In the genomic region with DNA sequence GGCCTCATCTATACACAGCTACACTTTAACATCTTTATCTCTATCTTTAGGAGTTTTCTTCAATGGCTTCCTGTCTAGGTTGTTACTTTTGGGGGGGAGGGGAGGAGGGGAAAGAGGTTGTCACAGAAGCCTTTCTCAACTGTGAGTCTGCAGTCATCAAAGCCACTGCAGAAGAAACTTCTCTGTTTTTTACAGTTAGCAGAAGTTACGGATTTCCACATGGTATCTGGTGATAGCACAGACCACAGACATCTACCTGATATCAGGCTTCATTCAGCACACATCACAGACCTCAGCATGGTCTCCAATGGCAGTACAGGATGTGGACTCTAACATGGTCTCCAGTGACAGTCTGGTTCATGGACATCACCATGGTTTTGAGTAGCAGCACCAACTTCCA, we compare ENCODE assay signal across 23 mouse cellular contexts.
DNase-seq lines count a peak whose midpoint lies in the region; ATAC-seq and TF ChIP-seq lines count a peak whose summit lies in the region.
"Had no signal": no experiment of that assay in that cellular context is flagged by ENCODE, and none has a peak within 500 bp of the region (broad histone marks: within the 10 kb centered on the region; RNA-seq: fewer than 3 reads in every experiment).

No protein-coding gene starts in this region.

- DNase-seq in MEL (ENCODE audit: low read depth, low spot score) (peak; percentile 89), MEL-GATA-1-ER (ENCODE audit: extremely low read depth, low read depth) (peak; percentile 26)
- no peak for DNase-seq in left cerebral cortex, postnatal 4 days
- DNase-seq in thymus, adult 2 months = no peak
- DNase-seq: adrenal gland, adult 2 months; adrenal gland, adult 8-10 months; adrenal gland, postnatal 10 days; adrenal gland, postnatal 14 days; adrenal gland, postnatal 25 days; adrenal gland, postnatal 36 days; B cell, adult 2 months; cerebellum, adult 11 months; cerebellum, adult 11-12 months; cerebellum, adult 18-20 months; cerebellum, adult 2 months; cerebellum, adult 8-10 months had no signal

- TF ChIP-seq RAD21 in MEL (IDR thresholded peaks at IDR 0.05; ENCODE audit: low read depth, low read length) = no peak

- H3K9me3 ChIP-seq in megakaryocyte, embryonic 14.5 days = peaks cover 6% of the 10 kb centered on the region; the same call in 1 of the 2 replicates
- no peaks in the 10 kb centered on the region for H3K9me3 ChIP-seq in MEL (replicated peaks; ENCODE audit: insufficient read depth, low read length)
- H3K9me3 ChIP-seq: G1E had no signal

- no peaks in the 10 kb centered on the region for H3K36me3 ChIP-seq in megakaryocyte, embryonic 14.5 days (replicated peaks; ENCODE audit: low read length)
- peaks cover 0 to 16% of the 10 kb centered on the region in 2 experiments; a peak in 2 of 4 replicates for H3K36me3 ChIP-seq in MEL (ENCODE audit: control insufficient read depth in 1 of 2, insufficient read depth in 2 of 2, low read length in 2 of 2)
- no peaks in the 10 kb centered on the region for H3K36me3 ChIP-seq in thymus, adult 2 months (ENCODE audit: control insufficient read depth, insufficient read depth, low read length)
- H3K36me3 ChIP-seq: G1E had no signal

- H3K4me1 ChIP-seq in megakaryocyte, embryonic 14.5 days = no peaks in the 10 kb centered on the region
- peaks cover 5 to 11% of the 10 kb centered on the region in 2 experiments for H3K4me1 ChIP-seq in MEL (ENCODE audit: control insufficient read depth in 1 of 2, insufficient read depth in 2 of 2, low read length in 2 of 2)
- no peaks in the 10 kb centered on the region for H3K4me1 ChIP-seq in thymus, adult 2 months (replicated peaks; ENCODE audit: control insufficient read depth, insufficient read depth, low read length)

- WGBS in thymus, adult 2 months = 87% methylated on average over 1 of the region's 1 CpGs

- peak overlapping the region; percentile 59 for H3K27ac ChIP-seq in MEL (ENCODE audit: control insufficient read depth, low read depth, low read length)
- no peak overlapping the region for H3K27ac ChIP-seq in thymus, adult 2 months (ENCODE audit: control insufficient read depth, insufficient read depth, low read length)

- TF ChIP-seq CTCF in MEL (IDR thresholded peaks at IDR 0.05 in 2 of 3, conservative IDR thresholded peaks at IDR 0.05 in 1 of 3; ENCODE audit: control insufficient read depth in 1 of 3, insufficient read depth in 1 of 3, low read depth in 2 of 3, low read length in 3 of 3, poor library complexity in 1 of 3, severe bottlenecking in 1 of 3) = no peak
- TF ChIP-seq CTCF in thymus, adult 2 months (IDR thresholded peaks at IDR 0.05; ENCODE audit: borderline replicate concordance, control insufficient read depth, extremely low read depth, insufficient read depth, low read length, poor library complexity) = no peak

- intact Hi-C loops in left cerebral cortex, postnatal 4 days (cut with DNase I) = no loop called here

- no peaks in the 10 kb centered on the region for H3K79me2 ChIP-seq in MEL (ENCODE audit: control insufficient read depth, insufficient read depth, low read length, poor library complexity)

- peak overlapping the region; percentile 12 for H3K4me3 ChIP-seq in megakaryocyte, embryonic 14.5 days (replicated peaks)
- H3K4me3 ChIP-seq in MEL (ENCODE audit: control insufficient read depth in 1 of 2, insufficient read depth in 1 of 2, low read depth in 2 of 2, low read length in 2 of 2) = no peak overlapping the region
- H3K4me3 ChIP-seq in thymus, adult 2 months (ENCODE audit: control insufficient read depth, insufficient read depth, low read length) = no peak overlapping the region

- peak; percentile 96 to 98 for TF ChIP-seq EP300 in MEL (IDR thresholded peaks at IDR 0.05; ENCODE audit: low read depth in 1 of 2, low read length in 2 of 2)

- H3K9ac ChIP-seq in MEL (ENCODE audit: control insufficient read depth, low read depth, low read length, poor library complexity, severe bottlenecking) = no peak overlapping the region

- no peak for ATAC-seq in megakaryocyte, adult 5-6 weeks (ENCODE audit: poor library complexity, severe bottlenecking)
- ATAC-seq: activated CD4-positive, CD25-positive, alpha-beta regulatory T cell, adult 4 months; CD4-positive, CD25-positive, alpha-beta regulatory T cell, adult 4 months; Patski had no signal

- TF ChIP-seq POLR2A in MEL (IDR thresholded peaks at IDR 0.05; ENCODE audit: control insufficient read depth in 1 of 2, insufficient read depth in 1 of 2, low read depth in 1 of 2, low read length in 2 of 2, poor library complexity in 1 of 2) = no peak
- TF ChIP-seq POLR2A in thymus, adult 2 months (IDR thresholded peaks at IDR 0.05; ENCODE audit: control insufficient read depth, extremely low read depth, insufficient read depth, low read length, poor library complexity) = no peak

- H3K27me3 ChIP-seq in megakaryocyte, embryonic 14.5 days (replicated peaks) = no peaks in the 10 kb centered on the region
- H3K27me3 ChIP-seq in MEL (ENCODE audit: control insufficient read depth in 1 of 2, insufficient read depth in 2 of 2, low read length in 2 of 2) = no peaks in the 10 kb centered on the region
- H3K27me3 ChIP-seq in thymus, adult 2 months (ENCODE audit: control insufficient read depth, insufficient read depth, low read length) = no peaks in the 10 kb centered on the region
- H3K27me3 ChIP-seq: CH12.LX, Patski had no signal

TF ChIP-seq in MEL, 35 proteins besides CTCF, POLR2A, EP300 and RAD21:
- peak; percentile 78 for TF ChIP-seq SIN3A (IDR thresholded peaks at IDR 0.05; ENCODE audit: low read length)
- TF ChIP-seq MYB (IDR thresholded peaks at IDR 0.05; ENCODE audit: low read depth, low read length) = peak; percentile 92
- TF ChIP-seq ZMIZ1 (IDR thresholded peaks at IDR 0.05; ENCODE audit: low read depth, low read length) = no peak
- no peak for TF ChIP-seq ZKSCAN1 (IDR thresholded peaks at IDR 0.05; ENCODE audit: low read depth, low read length)
- no peak for TF ChIP-seq POLR2AphosphoS2 (IDR thresholded peaks at IDR 0.05; ENCODE audit: low read length)
- no peak for TF ChIP-seq USF2 (IDR thresholded peaks at IDR 0.05; ENCODE audit: borderline replicate concordance in 1 of 2, insufficient read depth in 1 of 2, low read depth in 1 of 2, low read length in 2 of 2)
- TF ChIP-seq TBP (IDR thresholded peaks at IDR 0.05; ENCODE audit: low read depth, low read length) = no peak
- TF ChIP-seq ETS1 (IDR thresholded peaks at IDR 0.05; ENCODE audit: low read depth, low read length) = peak; percentile 82
- TF ChIP-seq MAFK (IDR thresholded peaks at IDR 0.05; ENCODE audit: borderline replicate concordance, low read depth, low read length) = no peak
- no peak for TF ChIP-seq SMC3 (IDR thresholded peaks at IDR 0.05; ENCODE audit: low read depth, low read length)
- TF ChIP-seq ELF1 (IDR thresholded peaks at IDR 0.05; ENCODE audit: low read depth, low read length) = 0 out of 2 replicates have a peak, but pooled peaks have one; percentile 35
- peak; percentile 55; the same call in 1 of the 2 replicates for TF ChIP-seq CHD2 (IDR thresholded peaks at IDR 0.05; ENCODE audit: low read length)
- 0 out of 2 replicates have a peak, but pooled peaks have one; percentile 34 for TF ChIP-seq BHLHE40 (IDR thresholded peaks at IDR 0.05; ENCODE audit: borderline replicate concordance, low read depth, low read length)
- no peak; the same call in 1 of the 2 replicates for TF ChIP-seq JUND (IDR thresholded peaks at IDR 0.05; ENCODE audit: low read depth, low read length)
- no peak for TF ChIP-seq KAT2A (conservative IDR thresholded peaks at IDR 0.05; ENCODE audit: low read depth, low read length)
- TF ChIP-seq HCFC1 (IDR thresholded peaks at IDR 0.05; ENCODE audit: low read depth, low read length) = peak; percentile 51; the same call in 1 of the 2 replicates
- no peak for TF ChIP-seq CHD1 (IDR thresholded peaks at IDR 0.05; ENCODE audit: low read depth, low read length)
- peak; percentile 89 for TF ChIP-seq MYC (IDR thresholded peaks at IDR 0.05; ENCODE audit: low read depth, low read length)
- no peak for TF ChIP-seq POLR2AphosphoS5 (IDR thresholded peaks at IDR 0.05; ENCODE audit: borderline replicate concordance, low read depth, low read length)
- no peak for TF ChIP-seq NELFE (IDR thresholded peaks at IDR 0.05; ENCODE audit: low read depth, low read length)
- TF ChIP-seq E2F4 (IDR thresholded peaks at IDR 0.05; ENCODE audit: borderline replicate concordance, low read depth, low read length) = no peak
- TF ChIP-seq UBTF (IDR thresholded peaks at IDR 0.05; ENCODE audit: borderline replicate concordance, insufficient read depth, low read depth, low read length) = no peak
- TF ChIP-seq ZNF384 (IDR thresholded peaks at IDR 0.05; ENCODE audit: low read depth, low read length) = no peak; the same call in 1 of the 2 replicates
- 0 out of 2 replicates have a peak, but pooled peaks have one; percentile 32 for TF ChIP-seq MXI1 (IDR thresholded peaks at IDR 0.05; ENCODE audit: low read depth, low read length)
- peak; percentile 57; the same call in 1 of the 2 replicates for TF ChIP-seq MAX (IDR thresholded peaks at IDR 0.05; ENCODE audit: low read length)
- peak; percentile 80 for TF ChIP-seq TAL1 (IDR thresholded peaks at IDR 0.05; ENCODE audit: low read length)
- TF ChIP-seq GABPA (IDR thresholded peaks at IDR 0.05; ENCODE audit: low read depth, low read length) = no peak
- TF ChIP-seq GATA1 (IDR thresholded peaks at IDR 0.05; ENCODE audit: low read depth, low read length) = peak; percentile 90
- peak; percentile 92 for TF ChIP-seq TCF12 (IDR thresholded peaks at IDR 0.05; ENCODE audit: low read depth, low read length)
- no peak for TF ChIP-seq MEF2A (IDR thresholded peaks at IDR 0.05; ENCODE audit: extremely low read depth, insufficient replicate concordance, low read depth, low read length, poor library complexity, severe bottlenecking)
- no peak for TF ChIP-seq ZC3H11A (IDR thresholded peaks at IDR 0.05; ENCODE audit: low read depth, low read length)
- peak; percentile 89 for TF ChIP-seq RCOR1 (IDR thresholded peaks at IDR 0.05; ENCODE audit: low read depth, low read length)
- no peak for TF ChIP-seq MAZ (IDR thresholded peaks at IDR 0.05; ENCODE audit: low read depth, low read length)
- no peak for TF ChIP-seq NRF1 (IDR thresholded peaks at IDR 0.05; ENCODE audit: insufficient read depth, low read depth, low read length, poor library complexity, severe bottlenecking)
- TF ChIP-seq USF1 (IDR thresholded peaks at IDR 0.05; ENCODE audit: low read depth, low read length) = no peak

Comparison
In these comparisons a context has a peak if more than half of its experiments do, and no peak if none do; other contexts are left out.
1. DNase-seq: peak in MEL (single experiment) and MEL-GATA-1-ER (single experiment); none in left cerebral cortex, postnatal 4 days (single experiment) and thymus, adult 2 months (single experiment).